Mouse (Mus musculus): ENCODE data around the gene Trim8. TPM values are rescaled to one million over a fixed set of nuclear protein-coding genes. Genes with fewer than 3 reads are reported as not detected.

Gene Trim8
- polyA plus RNA-seq, 1 experiment from 2014 or later, result 17.8 TPM

GRCm38 (mm10) chr19:46471324-46472093, 30.0 kb upstream of the Trim8 start:
- no peaks in the 10 kb centered on the region for H3K27me3 ChIP-seq (ENCODE audit: control insufficient read depth, insufficient read depth, low read length)
- ATAC-seq (replicated peaks; ENCODE audit: insufficient number of reproducible peaks, low FRiP score, low TSS enrichment, low read depth) (no peak), DNase-seq (ENCODE audit: low spot score) (peak; percentile 41)
- no peak overlapping the region for H3K4me3 ChIP-seq (ENCODE audit: low read depth, low read length)
- peaks cover 5% of the 10 kb centered on the region for H3K4me1 ChIP-seq (ENCODE audit: control insufficient read depth, insufficient read depth, low read length)
- H3K4me2 ChIP-seq (ENCODE audit: low read depth, low read length), result no peak overlapping the region
- 0 out of 2 replicates have a peak overlapping the region, but pooled peaks have one; percentile 22 for H3K9ac ChIP-seq (replicated peaks; ENCODE audit: low read length)
- peaks cover 3% of the 10 kb centered on the region; the same call in 1 of the 2 replicates for H3K36me3 ChIP-seq (replicated peaks; ENCODE audit: control insufficient read depth, insufficient read depth, low read depth, low read length)
- WGBS, result 13% methylated on average over 10 of the region's 10 CpGs
- H3K9me3 ChIP-seq (replicated peaks; ENCODE audit: control insufficient read depth, low read length), result no peaks in the 10 kb centered on the region
- H3K27ac ChIP-seq (replicated peaks; ENCODE audit: low read depth, low read length), result peak overlapping the region; percentile 57

- Histone ChIP-seq H3K9me3 (replicated peaks; ENCODE audit: control insufficient read depth, low read length) (no peaks in the 10 kb centered on the region), H3K4me1 (ENCODE audit: control insufficient read depth, insufficient read depth, low read length) (peaks cover 10% of the 10 kb centered on the region; the same call in 1 of the 2 replicates), H3K36me3 (replicated peaks; ENCODE audit: control insufficient read depth, insufficient read depth, low read depth, low read length) (0 out of 2 replicates have a peak, but pooled peaks cover 3% of the 10 kb centered on the region), H3K9ac (replicated peaks; ENCODE audit: low read length) (no peak overlapping the region), H3K4me2 (ENCODE audit: low read depth, low read length) (no peak overlapping the region), H3K27ac (replicated peaks; ENCODE audit: low read depth, low read length) (no peak overlapping the region), H3K4me3 (ENCODE audit: low read depth, low read length) (no peak overlapping the region), H3K27me3 (ENCODE audit: control insufficient read depth, insufficient read depth, low read length) (no peaks in the 10 kb centered on the region)
- DNase-seq (ENCODE audit: low spot score) (no peak), ATAC-seq (replicated peaks; ENCODE audit: insufficient number of reproducible peaks, low FRiP score, low TSS enrichment, low read depth) (no peak)
- WGBS, result 50% methylated on average over 10 of the region's 10 CpGs
These were observed 24.1 kb upstream of the Trim8 start for GRCm38 (mm10) chr19:46477432-46477845.

GRCm38 (mm10) chr19:46478242-46478641, 23.3 kb upstream of the Trim8 start:
- Histone ChIP-seq H3K27ac (replicated peaks; ENCODE audit: low read depth, low read length) (no peak overlapping the region), H3K4me1 (ENCODE audit: control insufficient read depth, insufficient read depth, low read length) (peaks cover 10% of the 10 kb centered on the region; the same call in 1 of the 2 replicates), H3K4me3 (ENCODE audit: low read depth, low read length) (no peak overlapping the region), H3K27me3 (ENCODE audit: control insufficient read depth, insufficient read depth, low read length) (no peaks in the 10 kb centered on the region), H3K4me2 (ENCODE audit: low read depth, low read length) (no peak overlapping the region), H3K9me3 (replicated peaks; ENCODE audit: control insufficient read depth, low read length) (no peaks in the 10 kb centered on the region), H3K9ac (replicated peaks; ENCODE audit: low read length) (no peak overlapping the region), H3K36me3 (replicated peaks; ENCODE audit: control insufficient read depth, insufficient read depth, low read depth, low read length) (0 out of 2 replicates have a peak, but pooled peaks cover 3% of the 10 kb centered on the region)
- DNase-seq (ENCODE audit: low spot score) (no peak), ATAC-seq (replicated peaks; ENCODE audit: insufficient number of reproducible peaks, low FRiP score, low TSS enrichment, low read depth) (no peak)
- 77% methylated on average over 4 of the region's 4 CpGs for WGBS

GRCm38 (mm10) chr19:46478826-46479225, 22.7 kb upstream of the Trim8 start:
- Histone ChIP-seq H3K27ac (replicated peaks; ENCODE audit: low read depth, low read length) (no peak overlapping the region), H3K27me3 (ENCODE audit: control insufficient read depth, insufficient read depth, low read length) (no peaks in the 10 kb centered on the region), H3K4me1 (ENCODE audit: control insufficient read depth, insufficient read depth, low read length) (peaks cover 10% of the 10 kb centered on the region; the same call in 1 of the 2 replicates), H3K36me3 (replicated peaks; ENCODE audit: control insufficient read depth, insufficient read depth, low read depth, low read length) (0 out of 2 replicates have a peak, but pooled peaks cover under 1% of the 10 kb centered on the region), H3K9ac (replicated peaks; ENCODE audit: low read length) (no peak overlapping the region), H3K4me3 (ENCODE audit: low read depth, low read length) (no peak overlapping the region), H3K4me2 (ENCODE audit: low read depth, low read length) (no peak overlapping the region), H3K9me3 (replicated peaks; ENCODE audit: control insufficient read depth, low read length) (no peaks in the 10 kb centered on the region)
- DNase-seq (ENCODE audit: low spot score) (no peak), ATAC-seq (replicated peaks; ENCODE audit: insufficient number of reproducible peaks, low FRiP score, low TSS enrichment, low read depth) (no peak)
- 63% methylated on average over 5 of the region's 5 CpGs for WGBS

- WGBS, result 68% methylated on average over 21 of the region's 21 CpGs
- ATAC-seq (replicated peaks; ENCODE audit: insufficient number of reproducible peaks, low FRiP score, low TSS enrichment, low read depth) (no peak), DNase-seq (ENCODE audit: low spot score) (no peak)
- H3K36me3 ChIP-seq (replicated peaks; ENCODE audit: control insufficient read depth, insufficient read depth, low read depth, low read length), result no peaks in the 10 kb centered on the region
- H3K27ac ChIP-seq (replicated peaks; ENCODE audit: low read depth, low read length), result no peak overlapping the region
- H3K27me3 ChIP-seq (ENCODE audit: control insufficient read depth, insufficient read depth, low read length), result no peaks in the 10 kb centered on the region
- H3K4me2 ChIP-seq (ENCODE audit: low read depth, low read length), result no peak overlapping the region
- no peaks in the 10 kb centered on the region for H3K9me3 ChIP-seq (replicated peaks; ENCODE audit: control insufficient read depth, low read length)
- peaks cover 10% of the 10 kb centered on the region; the same call in 1 of the 2 replicates for H3K4me1 ChIP-seq (ENCODE audit: control insufficient read depth, insufficient read depth, low read length)
- H3K9ac ChIP-seq (replicated peaks; ENCODE audit: low read length), result no peak overlapping the region
- no peak overlapping the region for H3K4me3 ChIP-seq (ENCODE audit: low read depth, low read length)
These were observed 22.0 kb upstream of the Trim8 start for GRCm38 (mm10) chr19:46479306-46480075.

GRCm38 (mm10) chr19:46480624-46481345, 20.7 kb upstream of the Trim8 start:
- Histone ChIP-seq H3K4me2 (ENCODE audit: low read depth, low read length) (no peak overlapping the region), H3K9ac (replicated peaks; ENCODE audit: low read length) (no peak overlapping the region; the same call in 1 of the 2 replicates), H3K36me3 (replicated peaks; ENCODE audit: control insufficient read depth, insufficient read depth, low read depth, low read length) (no peaks in the 10 kb centered on the region), H3K4me3 (ENCODE audit: low read depth, low read length) (no peak overlapping the region), H3K27me3 (ENCODE audit: control insufficient read depth, insufficient read depth, low read length) (no peaks in the 10 kb centered on the region), H3K4me1 (ENCODE audit: control insufficient read depth, insufficient read depth, low read length) (peaks cover 10% of the 10 kb centered on the region; the same call in 1 of the 2 replicates), H3K9me3 (replicated peaks; ENCODE audit: control insufficient read depth, low read length) (no peaks in the 10 kb centered on the region), H3K27ac (replicated peaks; ENCODE audit: low read depth, low read length) (no peak overlapping the region; the same call in 1 of the 2 replicates)
- WGBS, result 70% methylated on average over 10 of the region's 10 CpGs
- DNase-seq (ENCODE audit: low spot score) (peak; percentile 50), ATAC-seq (replicated peaks; ENCODE audit: insufficient number of reproducible peaks, low FRiP score, low TSS enrichment, low read depth) (no peak)

GRCm38 (mm10) chr19:46481352-46481751, 20.1 kb upstream of the Trim8 start:
- Histone ChIP-seq H3K27me3 (ENCODE audit: control insufficient read depth, insufficient read depth, low read length) (no peaks in the 10 kb centered on the region), H3K27ac (replicated peaks; ENCODE audit: low read depth, low read length) (no peak overlapping the region), H3K9ac (replicated peaks; ENCODE audit: low read length) (no peak overlapping the region), H3K9me3 (replicated peaks; ENCODE audit: control insufficient read depth, low read length) (no peaks in the 10 kb centered on the region), H3K4me1 (ENCODE audit: control insufficient read depth, insufficient read depth, low read length) (peaks cover 10% of the 10 kb centered on the region; the same call in 1 of the 2 replicates), H3K4me2 (ENCODE audit: low read depth, low read length) (no peak overlapping the region), H3K36me3 (replicated peaks; ENCODE audit: control insufficient read depth, insufficient read depth, low read depth, low read length) (peaks cover 3% of the 10 kb centered on the region; the same call in 1 of the 2 replicates), H3K4me3 (ENCODE audit: low read depth, low read length) (no peak overlapping the region)
- 21% methylated on average over 3 of the region's 3 CpGs for WGBS
- ATAC-seq (replicated peaks; ENCODE audit: insufficient number of reproducible peaks, low FRiP score, low TSS enrichment, low read depth), result no peak
- peak; percentile 15 for DNase-seq (ENCODE audit: low spot score)
